Mouse (Mus musculus) kidney, embryonic 16.5 days (tissue): ENCODE data around the gene Stk11. TPM values are rescaled to one million over a fixed set of nuclear protein-coding genes. Genes with fewer than 3 reads are reported as not detected.
A peak's percentile ranks its signal among the peaks of the same experiment; 100 is the strongest.

Experiments
- ATAC-seq: fragments of 200-750 bp; cut with Nextera tagmentation; 2 replicates; pipeline ENCODE4 v1.8.0; 2017; ENCODE audit warnings: moderate TSS enrichment; ENCODE audit not compliant: low FRiP score, low TSS enrichment
- H3K27ac ChIP-seq: fragments of 300-500 bp; sonication (generic); 2 replicates; pipeline ENCODE4 v1.5.1; 2014; ENCODE audit warnings: low read length
- H3K27me3 ChIP-seq: fragments of 300-500 bp; sonication (generic); 2 replicates; pipeline ENCODE4 v1.6.1; 2014; ENCODE audit warnings: low read length, control low read depth, mixed read lengths; ENCODE audit not compliant: insufficient read depth
- H3K36me3 ChIP-seq: fragments of 300-500 bp; sonication (generic); 2 replicates; pipeline ENCODE4 v1.6.1; 2014; ENCODE audit warnings: low read length, control low read depth, mixed read lengths; ENCODE audit not compliant: insufficient read depth
- H3K4me1 ChIP-seq: fragments of 300-500 bp; sonication (generic); 2 replicates; pipeline ENCODE4 v1.6.1; 2014; ENCODE audit warnings: low read length, control low read depth, mixed read lengths; ENCODE audit not compliant: insufficient read depth
- H3K4me2 ChIP-seq: fragments of 300-500 bp; sonication (generic); replicated peaks from 2 replicates; pipeline ENCODE4 v1.6.1; 2014; ENCODE audit warnings: low read depth, low read length
- H3K4me3 ChIP-seq: fragments of 300-500 bp; sonication (generic); 2 replicates; pipeline ENCODE4 v1.5.1; 2014; ENCODE audit warnings: mild to moderate bottlenecking, low read length
- H3K9ac ChIP-seq: fragments of 300-500 bp; sonication (generic); replicated peaks from 2 replicates; pipeline ENCODE4 v1.6.1; 2014; ENCODE audit warnings: low read length
- H3K9me3 ChIP-seq: fragments of 300-500 bp; sonication (generic); 2 replicates; pipeline ENCODE4 v1.6.1; 2016; ENCODE audit warnings: low read length, control low read depth
- WGBS: fragments of 180-500 bp; shearing (Covaris S2); extraction: QIAGEN DNeasy Blood & Tissue Kit; methylation state at CpG from one replicate; pipeline ENCODE4 v1.1.7; 2014; 5-methylcytosine and 5-hydroxymethylcytosine counted together
- polyA plus RNA-seq: library from polyadenylated mRNA; unstranded; fragments of >200 nt; fragmentation: Nextera tagmentation; extraction: Ambion mirVana; gene quantifications from 2 replicates; pipeline ENCODE4 v1.2.1, GENCODE M21; 2015

Stk11 gene
- polyA plus RNA-seq, 1 experiment from 2014 or later = 18.2 TPM

- Histone ChIP-seq H3K27ac (peak overlapping the region; percentile 69), H3K4me3 (no peak overlapping the region), H3K4me2 (no peak overlapping the region), H3K27me3 (no peaks in the 10 kb centered on the region), H3K9me3 (no peaks in the 10 kb centered on the region), H3K36me3 (peaks cover 42% of the 10 kb centered on the region), H3K9ac (peak overlapping the region; percentile 16; the same call in 1 of the 2 replicates), H3K4me1 (peaks cover 39% of the 10 kb centered on the region)
- ATAC-seq = no peak
- 65% methylated on average over 4 of the region's 4 CpGs for WGBS
These were observed 31.0 kb downstream of the Stk11 start for GRCm38 (mm10) chr10:80146568-80147011.

GRCm38 (mm10) chr10:80147146-80147718 lies 31.6 kb downstream of the Stk11 start:
- 69% methylated on average over 5 of the region's 5 CpGs for WGBS
- Histone ChIP-seq H3K4me3 (peak overlapping the region; percentile 98), H3K9me3 (no peaks in the 10 kb centered on the region), H3K4me2 (peak overlapping the region; percentile 69), H3K27ac (peak overlapping the region; percentile 99), H3K27me3 (no peaks in the 10 kb centered on the region), H3K4me1 (peaks cover 41% of the 10 kb centered on the region), H3K36me3 (peaks cover 47% of the 10 kb centered on the region), H3K9ac (peak overlapping the region; percentile 97)
- ATAC-seq = no peak

- WGBS = 1% methylated on average over 35 of the region's 42 CpGs
- H3K27me3 ChIP-seq = no peaks in the 10 kb centered on the region
- no peaks in the 10 kb centered on the region for H3K9me3 ChIP-seq
- H3K4me3 ChIP-seq = peak within 1 kb of the TSS; percentile 98
- peak within 1 kb of the TSS; percentile 69 for H3K4me2 ChIP-seq
- H3K36me3 ChIP-seq = peaks cover 54% of the 10 kb centered on the region
- peak within 1 kb of the TSS; percentile 99 for H3K27ac ChIP-seq
- ATAC-seq = peak; percentile 46
- H3K9ac ChIP-seq = peak within 1 kb of the TSS; percentile 97
- H3K4me1 ChIP-seq = peaks cover 44% of the 10 kb centered on the region
These were observed 32.4 kb downstream of the Stk11 start, which contains the start of gene Midn for GRCm38 (mm10) chr10:80147719-80148601. TSS of gene Midn (plus strand) at chr10:80148272.

DNA sequence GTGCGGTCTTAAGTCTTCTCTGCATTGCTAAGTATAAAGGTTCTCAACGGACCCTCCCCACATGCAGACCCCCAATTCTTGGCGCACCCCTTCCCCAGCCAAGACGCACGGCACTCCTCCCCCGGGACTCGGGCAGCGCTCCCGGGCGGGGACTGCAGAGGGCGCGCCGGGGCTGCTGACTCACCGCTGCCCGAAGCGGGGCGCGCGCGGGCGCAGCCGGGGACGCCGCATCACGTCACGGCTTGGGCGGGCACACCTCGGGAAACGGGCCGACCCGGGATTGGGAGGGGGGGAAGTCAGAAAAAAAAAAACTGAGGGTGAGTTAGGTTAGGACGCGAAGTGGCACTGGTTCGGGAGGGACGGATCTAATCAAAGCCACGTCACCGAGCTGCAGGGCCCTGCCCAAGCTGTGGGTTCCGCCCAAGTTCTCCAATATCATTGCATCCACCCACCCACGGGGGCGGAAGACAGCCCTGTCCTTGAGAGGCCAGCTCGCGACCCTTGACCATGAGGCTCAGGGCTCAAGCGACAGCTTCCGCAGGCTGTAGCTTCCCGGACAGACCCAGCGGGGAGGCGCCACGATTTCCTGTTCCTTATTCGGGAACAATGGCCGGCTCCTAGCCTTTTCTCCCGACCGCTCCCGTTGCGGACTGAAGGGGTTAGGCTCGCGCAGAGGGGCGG lies 33.1 kb downstream of the Stk11 start:
- H3K36me3 ChIP-seq = peaks cover 58% of the 10 kb centered on the region
- H3K27ac ChIP-seq = peak overlapping the region; percentile 99
- H3K9ac ChIP-seq = peak overlapping the region; percentile 97
- WGBS = under 1% methylated on average over 57 of the region's 57 CpGs
- peak; percentile 57 for ATAC-seq
- no peaks in the 10 kb centered on the region for H3K27me3 ChIP-seq
- H3K4me1 ChIP-seq = peaks cover 45% of the 10 kb centered on the region
- H3K9me3 ChIP-seq = no peaks in the 10 kb centered on the region
- H3K4me3 ChIP-seq = peak overlapping the region; percentile 98
- H3K4me2 ChIP-seq = peak overlapping the region; percentile 69

DNA sequence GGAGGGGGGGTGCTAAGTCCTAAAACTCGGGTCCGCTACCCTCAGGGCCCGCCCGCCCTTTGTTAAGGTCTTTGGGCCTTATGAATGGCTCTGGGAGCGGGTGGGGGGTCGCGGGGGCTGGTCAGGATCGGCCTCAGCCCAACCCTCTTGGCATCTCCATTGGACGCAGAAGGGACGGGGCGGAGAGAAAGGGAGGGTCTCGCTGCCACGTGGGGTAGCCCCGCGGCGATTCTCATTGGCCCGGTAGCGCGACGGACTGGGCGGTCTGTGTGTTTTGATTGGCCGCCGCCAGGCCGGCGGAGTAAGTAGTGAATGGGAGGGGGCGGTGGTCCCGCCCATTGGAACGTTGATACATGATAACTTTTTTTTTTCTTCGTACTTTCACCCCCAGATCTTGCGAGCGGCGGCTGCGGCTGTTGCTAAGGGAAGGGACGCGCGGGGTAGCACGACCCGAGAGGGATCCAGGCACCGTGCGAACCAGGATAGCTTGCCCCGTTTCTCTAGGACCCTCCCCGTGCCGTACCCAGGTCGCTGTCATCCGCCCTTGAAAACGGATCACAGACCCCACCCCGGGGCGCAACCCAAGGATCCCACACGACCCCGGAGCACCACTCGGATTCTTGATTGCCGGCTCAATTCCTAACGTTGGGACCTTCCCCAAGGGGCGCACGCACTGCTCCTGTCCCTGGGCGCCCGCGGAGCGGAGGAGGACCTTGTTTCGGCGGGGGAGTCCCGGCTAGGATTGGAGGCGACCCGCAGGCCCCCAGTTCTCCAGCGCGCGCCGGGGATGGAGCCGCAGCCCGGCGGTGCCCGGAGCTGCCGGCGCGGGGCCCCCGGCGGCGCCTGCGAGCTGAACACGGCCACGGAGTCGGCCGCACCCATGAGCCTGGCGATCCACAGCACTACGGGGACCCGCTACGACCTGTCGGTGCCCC lies 34.0 kb downstream of the Stk11 start:
- peak overlapping the region; percentile 99 for H3K27ac ChIP-seq
- H3K4me2 ChIP-seq = peak overlapping the region; percentile 93
- H3K36me3 ChIP-seq = peaks cover 58% of the 10 kb centered on the region
- WGBS = under 1% methylated on average over 88 of the region's 88 CpGs
- H3K9me3 ChIP-seq = no peaks in the 10 kb centered on the region
- peak overlapping the region; percentile 98 for H3K4me3 ChIP-seq
- ATAC-seq = peak; percentile 77
- peak overlapping the region; percentile 98 for H3K9ac ChIP-seq
- H3K27me3 ChIP-seq = no peaks in the 10 kb centered on the region
- H3K4me1 ChIP-seq = peaks cover 54% of the 10 kb centered on the region

DNA sequence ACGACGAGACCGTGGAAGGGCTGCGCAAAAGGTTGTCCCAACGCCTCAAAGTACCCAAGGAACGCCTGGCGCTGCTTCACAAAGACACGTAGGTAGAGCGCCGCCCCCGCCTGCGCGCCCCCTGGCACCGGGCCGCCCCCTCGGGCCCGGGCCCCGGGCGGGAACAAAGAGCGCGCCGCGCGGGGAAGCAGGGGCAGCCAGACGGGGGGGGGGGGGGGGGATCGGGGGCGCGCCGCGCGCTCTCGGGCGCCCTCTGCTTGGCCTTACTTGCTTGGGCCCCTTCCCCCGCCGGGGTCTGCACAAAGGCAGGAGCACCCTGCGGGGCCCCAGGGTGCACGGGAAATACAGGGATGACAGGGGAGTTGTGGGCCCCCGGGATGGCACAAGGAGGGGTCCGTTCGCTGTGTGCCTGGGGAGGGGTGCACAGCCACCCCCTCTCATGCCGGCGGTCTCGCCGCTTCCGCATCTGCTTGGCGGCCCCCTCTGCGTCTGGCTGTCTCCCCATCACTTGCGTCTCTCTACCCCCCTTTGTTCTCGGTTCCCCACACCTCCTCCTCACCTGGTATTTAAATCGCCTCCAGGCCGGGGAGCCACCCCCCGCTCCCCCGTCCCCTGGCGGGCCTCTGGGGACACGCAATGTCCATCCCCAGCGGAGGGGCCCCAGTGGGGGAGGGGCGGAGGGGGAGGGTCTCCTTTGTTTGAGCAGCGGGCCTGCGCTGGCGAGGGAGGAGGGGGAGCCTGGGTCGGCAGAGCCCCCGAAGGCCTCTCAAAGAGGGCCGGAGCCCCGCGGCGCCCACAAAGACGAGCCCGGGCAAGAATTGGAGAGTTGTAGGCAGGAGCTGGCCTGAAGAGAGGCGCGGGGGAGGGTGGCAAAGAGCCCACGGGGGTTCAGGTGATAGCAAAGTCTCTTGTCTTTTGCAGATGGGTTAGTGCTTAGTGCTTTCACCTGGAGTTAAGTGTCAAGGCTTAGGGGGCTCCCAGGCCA lies 34.9 kb downstream of the Stk11 start:
- Histone ChIP-seq H3K4me2 (peak overlapping the region; percentile 93), H3K9ac (peak overlapping the region; percentile 98), H3K4me3 (peak overlapping the region; percentile 98), H3K4me1 (peaks cover 63% of the 10 kb centered on the region), H3K9me3 (no peaks in the 10 kb centered on the region), H3K36me3 (peaks cover 58% of the 10 kb centered on the region), H3K27me3 (no peaks in the 10 kb centered on the region), H3K27ac (peak overlapping the region; percentile 99)
- WGBS = under 1% methylated on average over 45 of the region's 71 CpGs
- no peak for ATAC-seq

DNA sequence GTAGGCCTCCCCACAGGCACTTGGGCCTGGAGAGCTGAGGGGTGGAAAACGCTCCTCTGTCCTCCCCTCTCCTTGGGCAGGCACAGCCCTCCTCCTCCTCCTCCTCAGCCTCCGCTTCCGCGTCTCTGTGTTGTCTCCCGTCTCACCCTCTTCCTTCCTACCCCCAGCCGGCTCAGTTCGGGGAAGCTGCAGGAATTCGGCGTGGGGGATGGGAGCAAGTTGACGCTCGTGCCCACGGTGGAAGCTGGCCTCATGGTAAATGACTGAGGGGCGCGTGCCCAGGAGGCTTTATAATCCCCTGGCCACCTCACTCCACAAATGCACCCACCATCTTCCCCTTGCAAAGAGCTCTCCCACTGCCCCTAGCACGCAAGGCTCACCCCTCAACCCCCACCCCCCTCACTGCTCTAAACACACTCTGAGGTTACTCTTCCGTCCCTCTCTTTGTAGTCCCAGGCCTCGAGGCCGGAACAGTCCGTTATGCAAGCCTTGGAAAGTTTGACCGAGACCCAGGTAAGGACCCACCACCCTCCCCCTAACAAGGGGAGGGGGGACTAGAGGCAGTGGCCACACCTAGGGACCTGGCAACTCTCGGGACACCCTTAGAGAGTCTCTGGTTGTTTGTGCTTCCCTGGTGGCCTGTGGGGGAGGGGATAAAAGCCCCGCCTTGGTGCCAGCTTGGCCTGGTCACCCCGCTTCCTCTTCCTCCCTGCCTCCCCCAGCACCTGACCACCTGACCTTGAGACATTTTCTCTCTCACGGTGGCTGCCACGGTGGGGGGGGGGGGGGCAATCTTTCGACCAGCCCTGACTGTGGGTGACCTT lies 35.8 kb downstream of the Stk11 start:
- Histone ChIP-seq H3K27me3 (no peaks in the 10 kb centered on the region), H3K4me2 (peak overlapping the region; percentile 93), H3K9ac (peak overlapping the region; percentile 98), H3K36me3 (peaks cover 59% of the 10 kb centered on the region), H3K9me3 (no peaks in the 10 kb centered on the region), H3K4me3 (peak overlapping the region; percentile 98), H3K4me1 (peaks cover 64% of the 10 kb centered on the region), H3K27ac (peak overlapping the region; percentile 99)
- no peak for ATAC-seq
- 2% methylated on average over 25 of the region's 26 CpGs for WGBS
